Mouse (Mus musculus): ENCODE results near the gene Slc15a3. TPM values are rescaled to one million over a fixed set of nuclear protein-coding genes. Genes with fewer than 3 reads are reported as not detected.

Slc15a3 gene
- polyA plus RNA-seq, 1 experiment from 2014 or later, result 0.45 TPM

GRCm38 (mm10) chr19:10847311-10848087 lies 8.0 kb downstream of the Slc15a3 start:
- Histone ChIP-seq H3K4me2 (no peak overlapping the region), H3K27ac (no peak overlapping the region), H3K9ac (no peak overlapping the region), H3K4me1 (peaks cover 9% of the 10 kb centered on the region), H3K9me3 (no peaks in the 10 kb centered on the region), H3K4me3 (replicated peaks) (no peak overlapping the region), H3K27me3 (replicated peaks) (0 out of 2 replicates have a peak, but pooled peaks cover 3% of the 10 kb centered on the region), H3K36me3 (no peaks in the 10 kb centered on the region)
- no peak for ATAC-seq (ENCODE audit: insufficient read depth, low FRiP score, low read depth)
- 43% methylated on average over 3 of the region's 3 CpGs for WGBS

DNA sequence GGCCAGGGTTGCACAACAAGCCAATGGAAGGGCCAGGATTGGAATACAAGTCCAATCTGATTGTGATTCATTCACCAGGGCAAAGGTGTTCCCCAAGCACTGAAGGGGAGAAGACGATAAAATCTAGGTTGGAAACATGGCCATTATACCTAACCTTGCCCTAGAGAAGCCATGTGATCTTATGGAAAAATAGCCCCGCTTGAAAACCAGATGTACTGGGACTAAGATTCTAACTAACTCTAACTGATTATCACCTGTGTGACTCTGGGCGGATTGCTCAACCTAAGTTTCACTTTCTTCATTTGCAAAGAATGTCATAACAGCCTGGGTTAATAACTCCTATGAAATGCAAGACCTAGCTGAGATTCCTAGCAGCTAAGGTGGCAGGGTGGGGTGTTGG lies 15.9 kb downstream of the Slc15a3 start:
- H3K4me2 ChIP-seq, result no peak overlapping the region
- H3K4me3 ChIP-seq (replicated peaks), result no peak overlapping the region
- H3K36me3 ChIP-seq, result peaks cover 22% of the 10 kb centered on the region
- ATAC-seq (ENCODE audit: insufficient read depth, low FRiP score, low read depth), result no peak
- H3K27ac ChIP-seq, result no peak overlapping the region
- WGBS, result 78% methylated on average over 3 of the region's 3 CpGs
- no peaks in the 10 kb centered on the region for H3K27me3 ChIP-seq (replicated peaks)
- H3K9me3 ChIP-seq, result no peaks in the 10 kb centered on the region
- H3K9ac ChIP-seq, result no peak overlapping the region
- no peaks in the 10 kb centered on the region for H3K4me1 ChIP-seq

- H3K4me2 ChIP-seq, result no peak overlapping the region
- ATAC-seq (ENCODE audit: insufficient read depth, low FRiP score, low read depth), result no peak
- H3K9me3 ChIP-seq, result no peaks in the 10 kb centered on the region
- H3K4me3 ChIP-seq (replicated peaks), result no peak overlapping the region
- WGBS, result 56% methylated on average over 2 of the region's 2 CpGs
- H3K27me3 ChIP-seq (replicated peaks), result no peaks in the 10 kb centered on the region
- H3K9ac ChIP-seq, result no peak overlapping the region
- no peaks in the 10 kb centered on the region for H3K4me1 ChIP-seq
- no peak overlapping the region for H3K27ac ChIP-seq
- peaks cover 33% of the 10 kb centered on the region for H3K36me3 ChIP-seq
Measured at GRCm38 (mm10) chr19:10856520-10856919, 17.0 kb downstream of the Slc15a3 start.

GRCm38 (mm10) chr19:10860072-10860497 lies 20.6 kb downstream of the Slc15a3 start:
- Histone ChIP-seq H3K4me3 (replicated peaks) (no peak overlapping the region), H3K27me3 (replicated peaks) (no peaks in the 10 kb centered on the region), H3K4me2 (no peak overlapping the region), H3K27ac (no peak overlapping the region), H3K4me1 (no peaks in the 10 kb centered on the region), H3K36me3 (peaks cover 60% of the 10 kb centered on the region), H3K9ac (no peak overlapping the region), H3K9me3 (no peaks in the 10 kb centered on the region)
- ATAC-seq (ENCODE audit: insufficient read depth, low FRiP score, low read depth), result no peak
- 47% methylated on average over 22 of the region's 22 CpGs for WGBS

- H3K4me3 ChIP-seq (replicated peaks), result no peak overlapping the region
- no peak for ATAC-seq (ENCODE audit: insufficient read depth, low FRiP score, low read depth)
- H3K27ac ChIP-seq, result no peak overlapping the region
- H3K9me3 ChIP-seq, result no peaks in the 10 kb centered on the region
- peaks cover 42% of the 10 kb centered on the region for H3K36me3 ChIP-seq
- peaks cover 34% of the 10 kb centered on the region for H3K4me1 ChIP-seq
- no peak overlapping the region for H3K4me2 ChIP-seq
- H3K9ac ChIP-seq, result no peak overlapping the region
- H3K27me3 ChIP-seq (replicated peaks), result no peaks in the 10 kb centered on the region
- WGBS, result 90% methylated on average over 13 of the region's 13 CpGs
Measured at GRCm38 (mm10) chr19:10866351-10866750, 26.8 kb downstream of the Slc15a3 start.

GRCm38 (mm10) chr19:10867946-10868622 lies 28.6 kb downstream of the Slc15a3 start:
- Histone ChIP-seq H3K9ac (peak overlapping the region; percentile 47), H3K27ac (no peak overlapping the region), H3K4me2 (peak overlapping the region; percentile 86), H3K4me1 (peaks cover 34% of the 10 kb centered on the region), H3K36me3 (peaks cover 48% of the 10 kb centered on the region), H3K9me3 (no peaks in the 10 kb centered on the region), H3K4me3 (replicated peaks) (peak overlapping the region; percentile 66), H3K27me3 (replicated peaks) (no peaks in the 10 kb centered on the region)
- no peak for ATAC-seq (ENCODE audit: insufficient read depth, low FRiP score, low read depth)
- WGBS, result 18% methylated on average over 5 of the region's 5 CpGs

DNA sequence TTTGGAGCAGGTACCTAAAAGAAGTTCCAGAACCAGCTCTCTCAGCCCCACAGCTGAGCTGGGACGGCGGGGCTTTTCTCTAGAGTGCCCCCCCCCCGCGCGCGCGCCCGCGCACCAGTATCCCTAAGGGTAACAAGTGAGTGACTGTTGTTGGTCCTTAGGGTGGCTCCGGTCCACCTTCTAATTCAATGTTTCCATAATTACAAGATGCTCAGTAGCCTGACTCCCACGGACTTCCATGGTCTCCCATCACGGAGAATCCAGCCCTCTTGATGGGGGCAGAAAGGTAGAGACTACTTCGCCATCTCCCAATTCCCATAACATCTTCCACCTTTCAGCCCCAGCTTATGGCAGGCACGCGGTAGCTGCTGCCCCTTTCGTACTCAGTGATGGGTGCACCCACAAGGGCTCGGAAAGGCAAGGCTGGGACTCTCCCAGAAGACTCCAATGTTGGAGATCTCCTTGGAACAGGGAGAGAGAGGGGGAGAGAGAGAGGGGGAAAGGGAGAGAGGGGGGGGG lies 29.2 kb downstream of the Slc15a3 start:
- peaks cover 48% of the 10 kb centered on the region for H3K36me3 ChIP-seq
- no peaks in the 10 kb centered on the region for H3K27me3 ChIP-seq (replicated peaks)
- H3K9me3 ChIP-seq, result no peaks in the 10 kb centered on the region
- 1% methylated on average over 16 of the region's 17 CpGs for WGBS
- peak overlapping the region; percentile 21; the same call in 1 of the 2 replicates for H3K27ac ChIP-seq
- peak overlapping the region; percentile 66 for H3K4me3 ChIP-seq (replicated peaks)
- H3K4me2 ChIP-seq, result peak overlapping the region; percentile 86
- peak overlapping the region; percentile 47 for H3K9ac ChIP-seq
- no peak for ATAC-seq (ENCODE audit: insufficient read depth, low FRiP score, low read depth)
- H3K4me1 ChIP-seq, result peaks cover 34% of the 10 kb centered on the region

GRCm38 (mm10) chr19:10869241-10869885 lies 29.8 kb downstream of the Slc15a3 start:
- Histone ChIP-seq H3K36me3 (peaks cover 46% of the 10 kb centered on the region), H3K4me2 (peak overlapping the region; percentile 86), H3K27me3 (replicated peaks) (no peaks in the 10 kb centered on the region), H3K27ac (peak overlapping the region; percentile 64), H3K9ac (peak overlapping the region; percentile 47), H3K9me3 (no peaks in the 10 kb centered on the region), H3K4me1 (peaks cover 34% of the 10 kb centered on the region), H3K4me3 (replicated peaks) (peak overlapping the region; percentile 66)
- peak; percentile 86 for ATAC-seq (ENCODE audit: insufficient read depth, low FRiP score, low read depth)
- under 1% methylated on average over 43 of the region's 43 CpGs for WGBS

DNA sequence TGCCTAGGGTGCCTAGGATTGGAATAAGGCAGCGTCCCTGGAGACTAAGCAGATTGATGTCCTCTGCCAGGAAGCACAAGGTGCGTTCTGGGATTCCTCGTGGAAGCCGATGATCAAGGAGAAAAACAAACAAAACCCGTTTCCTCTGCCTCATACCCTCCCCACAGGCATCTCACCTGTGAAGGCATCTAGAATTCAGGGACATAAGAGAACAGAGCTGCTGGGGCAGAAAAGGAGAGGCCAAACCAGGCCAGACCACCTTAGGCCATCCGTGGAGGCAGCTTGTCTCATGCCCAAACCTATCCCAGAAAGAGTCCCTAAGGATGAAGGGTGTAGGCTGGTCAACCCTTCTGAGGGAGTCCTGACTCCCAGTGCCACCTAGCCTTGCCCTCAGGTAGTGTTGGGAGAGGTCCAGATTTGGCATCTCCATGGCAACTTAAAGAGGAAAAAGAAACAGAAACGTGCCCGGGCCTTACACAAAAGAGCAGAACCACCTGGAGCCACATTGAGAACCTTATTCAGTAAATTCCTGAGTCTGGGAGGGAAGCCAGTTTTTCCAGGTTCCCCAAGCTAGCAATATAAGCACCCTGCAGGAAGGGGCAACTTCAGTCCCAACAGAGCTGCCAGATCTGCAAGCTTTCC lies 30.5 kb downstream of the Slc15a3 start, which contains the start of gene Tmem132a:
Tmem132a (minus strand) TSS at position 55 of the 642 bp plus-strand sequence.
- peak within 1 kb of the TSS; percentile 47 for H3K9ac ChIP-seq
- no peaks in the 10 kb centered on the region for H3K27me3 ChIP-seq (replicated peaks)
- peak within 1 kb of the TSS; percentile 64 for H3K27ac ChIP-seq
- H3K36me3 ChIP-seq, result peaks cover 42% of the 10 kb centered on the region
- peak within 1 kb of the TSS; percentile 86 for H3K4me2 ChIP-seq
- H3K4me3 ChIP-seq (replicated peaks), result peak within 1 kb of the TSS; percentile 66
- H3K4me1 ChIP-seq, result peaks cover 34% of the 10 kb centered on the region
- peak; percentile 41; the same call in 1 of the 2 replicates for ATAC-seq (ENCODE audit: insufficient read depth, low FRiP score, low read depth)
- H3K9me3 ChIP-seq, result no peaks in the 10 kb centered on the region
- 2% methylated on average over 8 of the region's 8 CpGs for WGBS

GRCm38 (mm10) chr19:10870676-10871075 lies 31.1 kb downstream of the Slc15a3 start:
- WGBS, result 85% methylated on average over 3 of the region's 3 CpGs
- Histone ChIP-seq H3K4me3 (replicated peaks) (no peak overlapping the region), H3K27me3 (replicated peaks) (no peaks in the 10 kb centered on the region), H3K36me3 (peaks cover 39% of the 10 kb centered on the region), H3K9me3 (no peaks in the 10 kb centered on the region), H3K27ac (peak overlapping the region; percentile 64), H3K4me1 (peaks cover 34% of the 10 kb centered on the region), H3K4me2 (no peak overlapping the region), H3K9ac (no peak overlapping the region)
- ATAC-seq (ENCODE audit: insufficient read depth, low FRiP score, low read depth), result no peak

DNA sequence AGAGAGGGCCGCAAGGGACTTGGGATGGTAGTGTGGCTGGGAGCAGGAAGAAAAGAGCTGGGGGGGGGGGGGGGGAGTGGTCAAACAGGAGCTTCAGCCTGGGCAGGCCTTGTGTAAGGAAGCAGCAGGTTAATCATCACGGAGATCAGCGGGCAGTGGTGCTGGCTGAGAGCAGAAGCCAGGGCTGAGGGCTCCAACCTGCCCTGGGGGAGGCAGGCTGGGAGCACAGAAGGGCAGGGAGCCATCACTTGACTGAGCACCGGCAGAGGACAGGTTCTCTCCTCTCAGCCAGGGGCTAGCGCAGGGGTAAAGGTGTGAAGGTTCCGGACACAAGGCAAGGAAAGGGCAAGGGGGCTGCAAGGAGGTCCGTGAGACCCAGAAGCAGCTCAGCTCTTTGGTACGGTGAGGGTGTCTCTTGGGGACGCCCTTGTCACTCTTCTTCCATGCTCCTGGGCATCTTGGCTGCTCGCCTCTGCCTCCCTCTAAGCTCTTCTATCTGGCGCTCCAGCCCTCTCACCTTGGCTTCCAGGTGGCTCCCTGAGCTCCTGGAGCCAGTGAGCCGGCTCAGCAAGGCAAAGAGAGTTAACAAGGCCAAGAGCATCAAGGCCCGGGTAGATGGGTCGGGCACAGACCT lies 31.9 kb downstream of the Slc15a3 start:
- Histone ChIP-seq H3K9me3 (no peaks in the 10 kb centered on the region), H3K27me3 (replicated peaks) (no peaks in the 10 kb centered on the region), H3K4me2 (no peak overlapping the region), H3K4me3 (replicated peaks) (no peak overlapping the region), H3K9ac (no peak overlapping the region), H3K4me1 (peaks cover 34% of the 10 kb centered on the region), H3K36me3 (peaks cover 34% of the 10 kb centered on the region), H3K27ac (peak overlapping the region; percentile 64; the same call in 1 of the 2 replicates)
- WGBS, result 79% methylated on average over 14 of the region's 14 CpGs
- ATAC-seq (ENCODE audit: insufficient read depth, low FRiP score, low read depth), result no peak

All from stomach, embryonic 15.5 days (tissue).